Mouse (Mus musculus): ENCODE measurements around the gene Cftr.
A peak's percentile ranks its signal among the peaks of the same experiment; 100 is the strongest.

Cftr gene

DNA sequence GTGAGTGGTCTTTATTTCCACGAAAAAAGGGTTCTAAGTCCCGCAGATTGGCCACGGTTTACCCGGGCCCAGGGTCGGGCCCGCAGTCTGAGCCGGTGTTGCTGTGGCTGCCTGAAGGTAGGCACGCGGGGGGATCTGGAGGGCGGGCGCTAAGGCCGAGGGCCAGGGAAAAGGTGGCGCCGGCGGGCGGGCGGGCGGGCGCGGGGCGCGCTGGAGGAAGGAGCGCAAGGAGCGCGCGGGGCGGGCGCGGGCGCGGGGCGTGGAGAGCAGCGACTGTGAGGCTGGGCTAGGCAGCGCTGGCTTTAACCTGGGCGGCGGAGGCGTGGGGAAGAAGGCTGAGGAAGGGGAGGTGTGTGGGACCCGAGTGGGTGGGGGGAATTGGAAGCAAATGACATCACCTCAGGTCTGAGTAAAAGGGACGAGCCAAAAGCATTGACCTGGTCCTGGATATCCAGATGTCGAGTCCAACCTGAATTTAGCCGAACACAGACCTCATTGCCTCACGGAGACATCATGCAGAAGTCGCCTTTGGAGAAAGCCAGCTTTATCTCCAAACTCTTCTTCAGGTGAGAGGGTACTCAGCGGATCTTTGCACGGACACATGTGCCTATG, at the start of gene Cftr:
Gene Cftr (plus strand): TSS at position 377 of the 612 bp plus-strand sequence.
- peak; percentile 20 for DNase-seq (ENCODE audit: low spot score)

DNA sequence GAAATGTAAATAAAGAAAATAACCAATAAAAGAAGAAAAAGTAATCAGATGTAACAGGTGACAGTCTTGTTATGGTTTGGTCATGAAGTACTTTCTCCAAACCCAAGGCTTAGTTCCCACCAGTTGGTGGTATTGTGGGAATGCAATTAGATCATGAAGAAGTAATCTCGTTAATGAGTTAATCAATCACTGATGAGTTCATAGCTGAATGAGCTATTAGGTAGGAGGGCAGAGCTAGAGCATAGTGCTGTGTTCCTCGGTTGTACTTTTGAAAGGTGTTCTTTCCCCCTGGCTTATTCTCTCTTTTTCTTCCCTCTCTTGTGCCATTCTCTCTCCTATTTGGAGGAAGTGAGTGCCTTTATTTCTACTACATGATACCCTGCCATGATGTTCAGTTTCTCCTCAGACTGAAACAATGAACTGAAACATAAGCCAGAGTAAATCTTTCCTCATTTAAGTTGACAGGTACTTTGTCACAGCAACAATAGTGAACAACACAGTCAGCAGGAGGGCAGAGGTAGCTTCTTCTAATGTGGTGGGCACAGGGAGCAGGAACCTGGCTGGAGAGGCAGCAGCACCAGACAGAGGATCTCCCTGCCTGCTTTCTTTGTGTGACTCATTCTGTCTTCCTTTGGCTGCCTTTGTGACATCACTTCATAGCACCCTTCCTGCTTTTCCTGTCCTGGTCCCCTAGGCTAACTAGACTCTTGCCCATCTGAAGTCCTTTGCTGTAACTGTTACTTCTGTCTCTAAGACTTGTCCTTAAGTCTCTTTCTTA, 43.1 kb upstream of the Cftr start:
- DNase-seq (ENCODE audit: low spot score), result no peak

GRCm38 (mm10) chr6:18128059-18128458, 42.4 kb upstream of the Cftr start:
- DNase-seq (ENCODE audit: low spot score), result no peak

DNA sequence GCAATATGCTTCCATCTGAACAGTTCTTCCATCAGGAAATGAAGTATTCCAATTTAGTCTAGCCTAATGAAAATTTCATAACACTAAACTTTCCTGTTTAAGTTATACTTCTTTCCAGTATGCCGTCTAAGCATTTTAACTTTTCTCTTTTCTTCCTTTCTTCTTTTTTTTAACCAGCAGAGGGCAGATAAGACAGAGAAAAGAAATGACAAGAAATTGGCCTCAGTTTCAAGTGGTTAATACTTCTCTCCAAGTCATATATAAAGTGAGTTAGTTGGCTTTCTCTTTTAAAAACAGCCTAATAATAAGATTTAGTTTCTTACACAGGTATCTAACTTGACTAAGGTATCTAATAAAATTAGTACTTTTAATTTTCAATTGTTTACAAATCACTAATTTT, 35.2 kb upstream of the Cftr start:
- DNase-seq (ENCODE audit: low spot score), result no peak

DNA sequence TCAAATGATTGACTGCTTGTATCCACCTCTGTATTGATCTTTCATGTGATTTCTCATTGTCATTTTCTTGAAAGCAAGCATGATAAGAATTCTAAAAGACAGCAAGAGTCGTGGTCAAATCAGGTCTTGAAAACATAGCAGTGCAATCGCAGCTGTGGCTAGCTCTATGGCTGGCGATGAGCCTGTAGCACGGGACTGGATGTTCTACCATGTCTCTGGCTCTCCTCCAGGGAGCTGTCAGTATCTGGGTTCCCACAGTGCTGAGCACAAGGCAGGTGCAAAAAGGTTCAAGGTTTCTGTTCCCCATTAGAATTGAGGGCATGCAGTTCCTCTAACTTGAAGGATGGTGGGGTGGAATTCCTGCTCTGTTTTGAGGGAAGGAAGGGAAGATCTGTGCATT, 17.5 kb upstream of the Cftr start:
- no peak for DNase-seq (ENCODE audit: low spot score)

DNA sequence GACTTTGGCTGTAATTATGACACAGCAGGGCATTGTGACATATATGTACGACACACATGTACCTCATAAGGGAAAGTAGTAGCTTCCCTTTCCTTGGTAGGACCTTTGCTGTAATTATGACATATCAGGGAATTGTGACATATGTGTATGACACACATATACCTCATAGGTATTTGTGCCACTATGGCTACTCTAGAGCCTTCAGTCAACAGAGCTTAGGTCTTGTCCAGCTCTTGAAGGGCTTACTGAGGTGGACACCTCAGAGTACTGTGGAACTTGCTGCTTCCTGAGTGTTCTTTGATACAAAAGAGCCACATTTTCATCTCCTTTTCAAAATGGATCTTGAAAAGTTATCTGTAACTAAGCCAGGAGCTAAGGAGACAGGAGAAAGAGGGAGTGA, 869 bp upstream of the Cftr start:
- no peak for DNase-seq (ENCODE audit: low spot score)

- DNase-seq (ENCODE audit: low spot score), result peak; percentile 18
Measured at GRCm38 (mm10) chr6:18171614-18172013, 1.1 kb downstream of the Cftr start.

DNA sequence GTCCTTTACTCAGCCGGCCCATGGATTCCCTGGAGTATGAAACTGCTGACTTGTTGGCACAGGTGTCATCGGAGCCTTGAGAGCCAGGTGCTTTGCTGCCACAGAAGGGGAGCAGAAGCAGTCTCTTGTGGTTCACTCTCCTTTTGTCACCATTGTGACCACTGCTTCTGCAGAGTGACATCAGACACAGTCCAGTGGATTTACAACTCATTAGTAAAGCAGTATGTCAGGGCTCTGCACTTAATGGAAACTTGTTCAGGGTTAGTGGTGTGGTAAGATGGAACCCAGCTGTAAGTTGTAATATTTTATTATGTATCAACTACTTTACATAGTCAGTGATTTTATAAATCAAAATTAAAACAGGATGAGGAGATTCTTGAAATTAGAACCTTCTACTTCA, 7.0 kb downstream of the Cftr start:
- DNase-seq (ENCODE audit: low spot score), result no peak

DNA sequence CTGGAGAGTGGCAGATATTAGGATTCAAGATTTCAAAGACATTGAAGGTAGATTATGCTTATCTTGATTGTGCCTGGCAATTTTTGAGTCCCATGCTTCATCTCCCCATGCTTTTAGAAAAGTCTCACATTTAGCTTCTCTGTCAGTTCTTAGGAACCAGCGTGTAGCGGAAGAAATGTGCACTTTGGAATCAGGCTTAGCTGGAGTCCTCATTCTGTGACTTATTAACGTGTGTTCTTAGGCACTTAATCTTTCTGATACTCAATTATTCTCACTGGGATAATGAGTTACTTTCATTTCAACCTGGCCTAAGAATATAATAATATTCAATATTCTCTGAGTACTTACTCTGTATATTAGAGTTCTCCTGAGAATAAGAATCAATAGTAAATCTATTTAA, 10.2 kb downstream of the Cftr start:
- no peak for DNase-seq (ENCODE audit: low spot score)

- DNase-seq (ENCODE audit: low spot score), result no peak
Measured at GRCm38 (mm10) chr6:18182903-18183302, 12.4 kb downstream of the Cftr start.

- DNase-seq (ENCODE audit: low spot score), result peak; percentile 45
Measured at GRCm38 (mm10) chr6:18220691-18221090, 50.2 kb downstream of the Cftr start.

GRCm38 (mm10) chr6:18223206-18223605, 52.7 kb downstream of the Cftr start:
- DNase-seq (ENCODE audit: low spot score), result no peak

GRCm38 (mm10) chr6:18225157-18225556, 54.7 kb downstream of the Cftr start:
- DNase-seq (ENCODE audit: low spot score), result no peak

- DNase-seq (ENCODE audit: low spot score), result no peak
Measured at GRCm38 (mm10) chr6:18246495-18246894, 76.0 kb downstream of the Cftr start.

- DNase-seq (ENCODE audit: low spot score), result no peak
Measured at GRCm38 (mm10) chr6:18247891-18248463, 77.5 kb downstream of the Cftr start.

- peak; percentile 65 for DNase-seq (ENCODE audit: low spot score)
Measured at GRCm38 (mm10) chr6:18248464-18248863, 78.0 kb downstream of the Cftr start.

- DNase-seq (ENCODE audit: low spot score), result no peak
Measured at GRCm38 (mm10) chr6:18254586-18254985, 84.1 kb downstream of the Cftr start.

DNA sequence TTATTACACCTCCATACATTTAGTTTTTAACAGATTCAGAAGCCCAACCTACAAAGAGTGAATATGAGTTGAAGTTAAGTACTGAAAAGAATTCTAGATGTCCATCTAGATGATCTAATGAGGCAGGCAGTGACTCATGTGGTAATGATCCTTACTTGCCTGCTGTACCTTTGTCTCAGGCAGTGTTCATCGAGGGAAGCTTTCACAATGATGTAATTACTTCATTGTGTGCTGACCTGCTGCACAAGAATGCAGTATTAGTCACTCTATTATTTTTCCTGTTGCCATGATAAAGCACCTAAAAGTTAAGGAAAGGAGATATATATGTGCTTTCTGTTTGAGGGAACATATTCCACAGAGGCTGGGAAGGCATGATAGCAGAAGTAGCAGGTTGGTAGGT, 100.5 kb downstream of the Cftr start:
- no peak for DNase-seq (ENCODE audit: low spot score)

- no peak for DNase-seq (ENCODE audit: low spot score)
Measured at GRCm38 (mm10) chr6:18300781-18301180, 130.3 kb downstream of the Cftr start.

- DNase-seq (ENCODE audit: low spot score), result no peak
Measured at GRCm38 (mm10) chr6:18302105-18302504, 131.6 kb downstream of the Cftr start.

GRCm38 (mm10) chr6:18303228-18303627, 132.7 kb downstream of the Cftr start:
- DNase-seq (ENCODE audit: low spot score), result no peak

DNA sequence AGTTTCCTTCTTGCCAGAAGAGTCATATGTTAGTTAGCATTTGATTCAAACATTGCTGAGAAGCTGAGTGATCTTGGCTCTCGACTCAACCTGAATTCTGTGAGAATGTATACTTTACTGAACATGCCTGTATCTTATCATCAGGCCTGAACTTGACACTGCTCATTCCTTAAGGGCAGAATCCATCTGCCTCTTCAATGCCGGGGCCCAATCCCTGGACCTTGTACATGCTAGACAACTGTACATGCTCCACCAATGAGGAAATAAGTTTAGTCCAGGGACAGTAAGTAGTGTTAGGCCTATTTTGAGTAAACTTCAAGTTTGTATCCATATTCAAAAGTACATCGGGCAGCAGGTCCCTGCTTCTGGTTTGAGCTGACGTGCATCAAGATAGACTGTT, 134.6 kb downstream of the Cftr start:
- DNase-seq (ENCODE audit: low spot score), result no peak

- DNase-seq (ENCODE audit: low spot score), result no peak
Measured at GRCm38 (mm10) chr6:18310983-18311382, 140.5 kb downstream of the Cftr start.
